Mouse (Mus musculus): Measurements from ENCODE around the gene Ddx18. TPM values are rescaled to one million over a fixed set of nuclear protein-coding genes. Genes with fewer than 3 reads are reported as not detected.

The Ddx18 gene
- polyA plus RNA-seq, 1 experiment from 2014 or later = 27.2 TPM

DNA sequence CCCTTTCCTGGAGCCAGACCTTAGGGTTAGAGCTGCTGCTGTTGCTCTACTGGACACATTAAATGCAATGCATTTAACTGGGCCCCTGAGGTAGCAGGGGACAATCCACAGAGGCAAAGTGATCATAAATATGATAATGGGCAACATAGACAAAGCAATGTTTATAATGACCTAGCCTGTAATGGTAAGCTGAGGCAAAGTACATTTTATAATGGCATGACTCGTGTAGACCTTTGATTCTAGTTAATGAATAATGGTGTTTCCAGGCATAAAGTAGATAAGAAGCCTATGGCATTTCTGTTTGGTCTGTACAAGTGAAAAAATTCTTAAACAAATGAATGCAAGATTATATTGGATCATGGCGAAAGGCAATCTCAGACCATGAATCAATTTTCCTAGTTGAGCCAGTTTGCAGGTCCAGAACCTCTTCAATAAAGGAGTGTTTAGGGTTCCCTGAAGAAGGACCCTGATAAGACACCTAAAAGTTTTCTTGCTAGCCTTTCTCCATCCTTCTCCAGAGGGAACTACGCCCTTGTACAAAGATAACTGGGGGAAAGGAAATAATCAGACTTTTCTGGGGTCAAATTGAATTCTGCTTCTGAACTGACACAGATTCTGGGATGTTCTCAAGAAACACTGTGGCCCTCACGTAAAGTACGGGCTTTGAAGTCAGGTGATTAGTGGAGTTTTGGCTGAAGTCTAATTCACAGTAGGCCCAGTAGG lies 13.5 kb upstream of the Ddx18 start:
- 71% methylated on average over 5 of the region's 5 CpGs for WGBS
- H3K4me2 ChIP-seq (ENCODE audit: low read depth, low read length) = no peak overlapping the region
- no peaks in the 10 kb centered on the region for H3K36me3 ChIP-seq (ENCODE audit: control insufficient read depth, insufficient read depth)
- ATAC-seq (replicated peaks; ENCODE audit: extremely low read depth, insufficient read depth, low FRiP score) = no peak
- H3K9ac ChIP-seq (ENCODE audit: low read length) = no peak overlapping the region
- H3K4me1 ChIP-seq (ENCODE audit: control insufficient read depth, insufficient read depth, low read length) = no peaks in the 10 kb centered on the region
- H3K4me3 ChIP-seq (ENCODE audit: low read length) = no peak overlapping the region
- no peak overlapping the region for H3K27ac ChIP-seq (ENCODE audit: low read length)
- H3K9me3 ChIP-seq (replicated peaks; ENCODE audit: control insufficient read depth, low read length) = no peaks in the 10 kb centered on the region
- H3K27me3 ChIP-seq (ENCODE audit: control insufficient read depth, insufficient read depth, low read length) = no peaks in the 10 kb centered on the region

DNA sequence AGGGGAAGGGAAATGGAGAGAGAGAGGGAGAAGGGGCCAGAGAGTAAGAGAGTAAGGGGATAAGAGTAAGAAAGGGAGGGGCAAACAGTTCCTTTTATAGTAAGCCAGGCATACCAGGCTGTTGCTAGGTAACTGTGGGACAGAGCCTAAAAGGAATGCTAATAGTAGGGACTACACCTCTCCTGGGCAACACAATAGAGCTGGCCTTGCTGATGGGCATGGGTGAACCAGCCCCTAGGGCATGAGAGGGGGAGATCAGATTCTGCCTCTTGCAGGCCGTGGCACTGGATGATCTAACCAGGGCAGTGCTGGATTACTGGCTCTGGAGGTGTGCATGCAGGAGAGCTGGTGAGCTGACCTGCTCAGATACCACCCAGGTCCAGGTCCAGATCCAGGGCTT lies 9.7 kb upstream of the Ddx18 start:
- Histone ChIP-seq H3K4me2 (ENCODE audit: low read depth, low read length) (no peak overlapping the region), H3K9me3 (replicated peaks; ENCODE audit: control insufficient read depth, low read length) (no peaks in the 10 kb centered on the region), H3K4me1 (ENCODE audit: control insufficient read depth, insufficient read depth, low read length) (no peaks in the 10 kb centered on the region), H3K27ac (ENCODE audit: low read length) (no peak overlapping the region), H3K27me3 (ENCODE audit: control insufficient read depth, insufficient read depth, low read length) (no peaks in the 10 kb centered on the region), H3K9ac (ENCODE audit: low read length) (no peak overlapping the region), H3K4me3 (ENCODE audit: low read length) (no peak overlapping the region), H3K36me3 (ENCODE audit: control insufficient read depth, insufficient read depth) (no peaks in the 10 kb centered on the region)
- ATAC-seq (replicated peaks; ENCODE audit: extremely low read depth, insufficient read depth, low FRiP score) = no peak
- 43% methylated on average over 1 of the region's 1 CpGs for WGBS

DNA sequence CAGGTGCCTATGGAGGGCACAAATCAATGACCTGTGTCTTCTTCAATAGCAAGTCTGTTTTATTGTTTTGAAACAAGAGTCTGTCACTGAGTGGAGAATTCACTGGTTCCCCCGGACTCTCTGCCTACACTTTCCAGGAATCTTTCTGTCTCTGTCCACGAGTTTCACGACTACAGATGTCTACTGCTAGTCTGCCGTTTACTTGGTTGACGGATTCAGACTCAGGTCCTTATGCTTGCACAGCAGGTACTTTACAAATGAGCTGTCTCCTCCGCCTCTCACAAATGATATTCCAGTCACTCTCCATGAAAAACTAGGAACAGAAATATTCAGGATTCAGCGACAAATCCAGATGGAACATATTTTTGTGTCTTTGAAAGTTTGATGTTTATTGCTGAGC lies 2.7 kb upstream of the Ddx18 start:
- H3K27ac ChIP-seq (ENCODE audit: low read length) = no peak overlapping the region
- 76% methylated on average over 7 of the region's 7 CpGs for WGBS
- no peak for ATAC-seq (replicated peaks; ENCODE audit: extremely low read depth, insufficient read depth, low FRiP score)
- no peak overlapping the region for H3K4me3 ChIP-seq (ENCODE audit: low read length)
- no peak overlapping the region for H3K9ac ChIP-seq (ENCODE audit: low read length)
- H3K4me2 ChIP-seq (ENCODE audit: low read depth, low read length) = no peak overlapping the region
- no peaks in the 10 kb centered on the region for H3K27me3 ChIP-seq (ENCODE audit: control insufficient read depth, insufficient read depth, low read length)
- no peaks in the 10 kb centered on the region for H3K9me3 ChIP-seq (replicated peaks; ENCODE audit: control insufficient read depth, low read length)
- no peaks in the 10 kb centered on the region for H3K36me3 ChIP-seq (ENCODE audit: control insufficient read depth, insufficient read depth)
- peaks cover 5% of the 10 kb centered on the region for H3K4me1 ChIP-seq (ENCODE audit: control insufficient read depth, insufficient read depth, low read length)

DNA sequence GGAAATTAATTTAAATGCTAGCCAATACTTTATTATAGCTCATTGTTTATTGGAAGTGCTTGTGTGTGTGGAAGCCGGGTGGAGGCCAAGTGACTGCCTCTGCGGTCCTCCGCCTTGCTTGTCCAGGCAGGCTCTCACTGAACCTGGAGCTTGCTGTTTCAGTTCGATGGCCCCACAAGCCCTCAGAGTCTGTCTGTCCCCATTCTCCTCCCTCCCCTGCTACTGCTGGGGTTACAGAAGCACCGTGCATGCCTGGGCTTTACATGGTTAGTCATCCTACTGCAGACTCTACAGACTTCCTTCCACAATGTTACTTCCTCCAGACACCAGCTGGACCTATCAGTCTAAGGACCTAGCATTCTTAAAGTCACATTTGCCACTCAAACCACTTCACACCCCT lies 9.9 kb downstream of the Ddx18 start:
- WGBS = 88% methylated on average over 5 of the region's 5 CpGs
- H3K36me3 ChIP-seq (ENCODE audit: control insufficient read depth, insufficient read depth) = peaks cover 83% of the 10 kb centered on the region
- H3K4me1 ChIP-seq (ENCODE audit: control insufficient read depth, insufficient read depth, low read length) = no peaks in the 10 kb centered on the region
- no peak overlapping the region for H3K4me2 ChIP-seq (ENCODE audit: low read depth, low read length)
- ATAC-seq (replicated peaks; ENCODE audit: extremely low read depth, insufficient read depth, low FRiP score) = no peak
- no peaks in the 10 kb centered on the region for H3K27me3 ChIP-seq (ENCODE audit: control insufficient read depth, insufficient read depth, low read length)
- H3K9me3 ChIP-seq (replicated peaks; ENCODE audit: control insufficient read depth, low read length) = no peaks in the 10 kb centered on the region
- no peak overlapping the region for H3K4me3 ChIP-seq (ENCODE audit: low read length)
- H3K27ac ChIP-seq (ENCODE audit: low read length) = no peak overlapping the region
- H3K9ac ChIP-seq (ENCODE audit: low read length) = no peak overlapping the region

DNA sequence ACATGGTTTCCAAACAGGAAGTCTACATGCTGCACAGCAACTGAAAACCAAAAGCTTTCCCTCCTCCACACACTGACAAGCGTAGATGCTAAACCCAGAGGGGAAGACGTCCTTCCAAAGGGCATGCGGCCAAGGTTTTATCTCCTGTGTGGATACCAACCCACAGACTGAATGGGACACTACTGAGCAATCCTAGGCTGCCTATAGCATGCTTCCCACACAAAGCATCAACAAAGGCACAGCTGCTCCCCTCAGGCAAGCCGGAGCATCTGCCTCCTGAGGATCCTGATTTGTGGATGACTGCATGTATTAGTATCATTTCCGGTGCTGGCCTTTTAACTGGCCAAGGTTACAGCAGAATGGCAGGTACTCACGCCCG lies 16.3 kb downstream of the Ddx18 start:
- Histone ChIP-seq H3K4me1 (ENCODE audit: control insufficient read depth, insufficient read depth, low read length) (no peaks in the 10 kb centered on the region), H3K36me3 (ENCODE audit: control insufficient read depth, insufficient read depth) (peaks cover 33% of the 10 kb centered on the region)
- 74% methylated on average over 7 of the region's 7 CpGs for WGBS

DNA sequence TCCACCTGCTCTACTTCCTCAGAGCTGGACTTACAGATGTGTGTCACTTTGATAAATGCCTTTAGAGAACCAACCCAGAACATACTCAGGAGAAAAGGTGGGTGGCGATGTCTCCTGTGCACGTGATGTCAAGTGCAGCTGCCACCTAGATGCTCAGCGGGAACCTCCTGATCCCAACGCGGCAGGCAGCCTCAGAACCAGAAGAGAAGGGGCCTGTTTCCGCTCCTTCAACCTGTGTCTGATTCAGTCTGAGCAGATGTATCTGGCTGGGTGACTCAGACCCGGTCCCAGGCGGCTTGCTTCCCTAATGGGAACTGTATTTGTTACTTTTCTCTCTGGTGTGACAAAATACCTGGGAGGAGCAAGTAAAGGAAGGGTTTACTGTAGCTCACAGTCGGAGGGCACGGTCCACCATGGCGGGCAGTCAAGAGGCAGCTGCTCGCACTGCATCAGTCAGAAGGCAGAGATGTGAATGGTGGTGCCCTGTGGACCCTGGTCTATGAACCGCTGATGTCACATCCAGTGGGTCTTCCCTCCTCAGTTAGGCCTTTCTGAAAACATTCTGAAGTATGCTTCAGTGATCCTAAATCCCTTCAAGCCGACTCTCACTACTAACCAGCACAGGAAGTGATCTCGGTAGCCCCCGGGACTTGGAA lies 16.9 kb downstream of the Ddx18 start:
- no peak for ATAC-seq (replicated peaks; ENCODE audit: extremely low read depth, insufficient read depth, low FRiP score)
- Histone ChIP-seq H3K4me3 (ENCODE audit: low read length) (no peak overlapping the region), H3K36me3 (ENCODE audit: control insufficient read depth, insufficient read depth) (peaks cover 28% of the 10 kb centered on the region), H3K4me2 (ENCODE audit: low read depth, low read length) (no peak overlapping the region), H3K4me1 (ENCODE audit: control insufficient read depth, insufficient read depth, low read length) (no peaks in the 10 kb centered on the region), H3K9me3 (replicated peaks; ENCODE audit: control insufficient read depth, low read length) (no peaks in the 10 kb centered on the region), H3K27me3 (ENCODE audit: control insufficient read depth, insufficient read depth, low read length) (no peaks in the 10 kb centered on the region), H3K27ac (ENCODE audit: low read length) (no peak overlapping the region), H3K9ac (ENCODE audit: low read length) (no peak overlapping the region)
- WGBS = 80% methylated on average over 16 of the region's 16 CpGs

More for the DNA sequence above, 16.3 kb downstream of the Ddx18 start:
- H3K27me3 ChIP-seq (ENCODE audit: control insufficient read depth, insufficient read depth, low read length) = no peaks in the 10 kb centered on the region
- no peaks in the 10 kb centered on the region for H3K9me3 ChIP-seq (replicated peaks; ENCODE audit: control insufficient read depth, low read length)
- no peak for ATAC-seq (replicated peaks; ENCODE audit: extremely low read depth, insufficient read depth, low FRiP score)
- H3K9ac ChIP-seq (ENCODE audit: low read length) = no peak overlapping the region
- no peak overlapping the region for H3K4me3 ChIP-seq (ENCODE audit: low read length)
- H3K27ac ChIP-seq (ENCODE audit: low read length) = no peak overlapping the region
- H3K4me2 ChIP-seq (ENCODE audit: low read depth, low read length) = no peak overlapping the region

DNA sequence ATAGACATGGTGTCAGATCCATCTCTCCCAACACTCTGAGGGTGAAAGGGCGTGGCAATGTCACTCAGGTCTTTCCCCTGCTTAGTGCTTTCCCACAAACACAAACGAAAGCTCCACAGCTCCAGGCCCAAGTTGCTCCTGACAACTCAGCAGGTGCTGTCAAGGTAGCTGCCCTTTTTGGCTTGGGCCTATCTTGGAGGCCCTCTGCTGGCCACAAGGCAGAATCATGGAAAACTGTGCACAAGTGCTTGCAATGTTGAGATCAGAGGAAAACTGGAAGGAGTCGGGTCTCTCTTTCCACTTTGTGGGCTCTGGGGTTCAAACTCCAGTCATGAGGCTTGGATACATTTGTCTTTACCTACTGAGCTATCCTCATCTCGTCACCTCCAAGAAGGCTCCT lies 18.3 kb downstream of the Ddx18 start:
- H3K27me3 ChIP-seq (ENCODE audit: control insufficient read depth, insufficient read depth, low read length) = no peaks in the 10 kb centered on the region
- H3K9ac ChIP-seq (ENCODE audit: low read length) = no peak overlapping the region
- H3K4me1 ChIP-seq (ENCODE audit: control insufficient read depth, insufficient read depth, low read length) = no peaks in the 10 kb centered on the region
- WGBS = 67% methylated on average over 4 of the region's 4 CpGs
- H3K27ac ChIP-seq (ENCODE audit: low read length) = no peak overlapping the region
- H3K9me3 ChIP-seq (replicated peaks; ENCODE audit: control insufficient read depth, low read length) = no peaks in the 10 kb centered on the region
- ATAC-seq (replicated peaks; ENCODE audit: extremely low read depth, insufficient read depth, low FRiP score) = no peak
- H3K4me2 ChIP-seq (ENCODE audit: low read depth, low read length) = no peak overlapping the region
- peaks cover 15% of the 10 kb centered on the region for H3K36me3 ChIP-seq (ENCODE audit: control insufficient read depth, insufficient read depth)
- no peak overlapping the region for H3K4me3 ChIP-seq (ENCODE audit: low read length)

DNA sequence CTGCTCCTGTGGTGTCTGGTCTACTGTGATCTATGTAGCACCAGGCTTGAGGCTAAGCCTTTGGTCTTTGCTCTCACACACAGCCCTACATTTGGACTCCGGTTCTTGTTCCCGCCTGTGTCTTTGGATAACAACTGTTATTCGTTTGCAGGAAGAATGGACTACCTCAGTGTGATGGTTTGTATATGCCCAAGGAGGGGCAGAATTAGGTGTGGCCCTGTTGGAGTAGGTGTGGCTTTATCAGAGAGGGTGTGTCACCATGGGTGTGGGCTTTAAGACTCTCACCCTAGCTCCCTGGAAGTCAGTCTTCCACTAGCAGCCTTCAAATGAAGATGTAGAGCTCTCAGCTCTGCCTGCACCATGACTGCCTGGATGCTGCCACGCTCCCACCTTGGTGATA lies 19.1 kb downstream of the Ddx18 start:
- Histone ChIP-seq H3K27me3 (ENCODE audit: control insufficient read depth, insufficient read depth, low read length) (no peaks in the 10 kb centered on the region), H3K4me1 (ENCODE audit: control insufficient read depth, insufficient read depth, low read length) (no peaks in the 10 kb centered on the region), H3K27ac (ENCODE audit: low read length) (no peak overlapping the region), H3K4me3 (ENCODE audit: low read length) (no peak overlapping the region), H3K4me2 (ENCODE audit: low read depth, low read length) (no peak overlapping the region), H3K9ac (ENCODE audit: low read length) (no peak overlapping the region), H3K36me3 (ENCODE audit: control insufficient read depth, insufficient read depth) (peaks cover 10% of the 10 kb centered on the region), H3K9me3 (replicated peaks; ENCODE audit: control insufficient read depth, low read length) (no peaks in the 10 kb centered on the region)
- no peak for ATAC-seq (replicated peaks; ENCODE audit: extremely low read depth, insufficient read depth, low FRiP score)
- WGBS = 86% methylated on average over 4 of the region's 4 CpGs

DNA sequence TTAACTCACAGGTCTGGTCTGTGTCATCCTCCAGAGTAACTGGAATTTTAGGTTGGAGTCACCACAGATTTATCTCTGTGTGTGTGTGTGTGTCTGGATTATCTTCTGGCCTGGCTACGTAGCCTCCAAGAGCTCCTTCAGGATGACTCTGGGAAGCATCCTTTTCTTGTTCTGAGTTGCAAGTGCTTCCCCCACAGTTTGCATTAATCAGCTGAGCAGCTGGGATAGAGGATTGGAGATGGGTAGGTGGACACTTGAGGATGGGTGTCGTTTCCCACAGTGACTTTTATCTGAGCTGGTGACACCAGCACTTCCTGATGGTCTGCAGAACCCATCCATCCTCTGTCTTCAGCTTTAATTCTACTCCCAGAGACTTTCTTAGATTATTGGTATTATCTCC lies 20.9 kb downstream of the Ddx18 start:
- H3K27me3 ChIP-seq (ENCODE audit: control insufficient read depth, insufficient read depth, low read length) = no peaks in the 10 kb centered on the region
- no peak for ATAC-seq (replicated peaks; ENCODE audit: extremely low read depth, insufficient read depth, low FRiP score)
- H3K9ac ChIP-seq (ENCODE audit: low read length) = no peak overlapping the region
- no peak overlapping the region for H3K4me3 ChIP-seq (ENCODE audit: low read length)
- no peaks in the 10 kb centered on the region for H3K4me1 ChIP-seq (ENCODE audit: control insufficient read depth, insufficient read depth, low read length)
- H3K4me2 ChIP-seq (ENCODE audit: low read depth, low read length) = no peak overlapping the region
- no peak overlapping the region for H3K27ac ChIP-seq (ENCODE audit: low read length)
- 39% methylated on average over 2 of the region's 2 CpGs for WGBS
- H3K9me3 ChIP-seq (replicated peaks; ENCODE audit: control insufficient read depth, low read length) = no peaks in the 10 kb centered on the region
- H3K36me3 ChIP-seq (ENCODE audit: control insufficient read depth, insufficient read depth) = no peaks in the 10 kb centered on the region

Data from heart, embryonic 16.5 days (tissue).